Mouse (Mus musculus) CH12.LX (cell line): Measurements from ENCODE around the gene Nyap1. TPM values are rescaled to one million over a fixed set of nuclear protein-coding genes. Genes with fewer than 3 reads are reported as not detected.

Experiments
- DNase-seq: peaks from one replicate; pipeline ENCODE4 v3.0.0-alpha.2; 2013; ENCODE audit errors: extremely low read depth
- H3K27ac ChIP-seq: 2 replicates; pipeline ENCODE4 v1.5.1; 2012; ENCODE audit warnings: low read depth, mild to moderate bottlenecking, control low read depth, moderate library complexity; ENCODE audit not compliant: insufficient read depth
- H3K27me3 ChIP-seq: replicated peaks from 2 replicates; pipeline ENCODE3; 2012; ENCODE audit warnings: inconsistent platforms
- H3K36me3 ChIP-seq, 2 experiments: replicated peaks in 1 of 2; 2 replicates each; pipeline versions ENCODE3 to v1.6.1; 2012; ENCODE audit warnings: inconsistent platforms in 1 of 2, low read length in 1 of 2, mild to moderate bottlenecking in 1 of 2, mixed read lengths in 1 of 2, moderate library complexity in 1 of 2; ENCODE audit not compliant: control insufficient read depth in 1 of 2, insufficient read depth in 1 of 2
- H3K4me1 ChIP-seq, 2 experiments: 2 replicates each; pipeline ENCODE4 v1.6.1; 2012; ENCODE audit warnings: inconsistent platforms in 1 of 2, moderate library complexity in 1 of 2; ENCODE audit not compliant: insufficient read depth in 2 of 2, control insufficient read depth in 1 of 2
- H3K4me2 ChIP-seq: 2 replicates; pipeline ENCODE4 v1.6.1; 2012; ENCODE audit warnings: low read depth, mild to moderate bottlenecking, control low read depth; ENCODE audit not compliant: poor library complexity, insufficient read depth, severe bottlenecking
- H3K4me3 ChIP-seq, 3 experiments: fragments of 150-350 bp in 1 of 3; sonication (generic) in 1 of 3; replicated peaks in 1 of 3; 2 replicates each; pipeline versions ENCODE3 to v1.5.1; 2011 to 2012; ENCODE audit warnings: low read depth in 2 of 3, low read length in 2 of 3, mild to moderate bottlenecking in 2 of 3, moderate library complexity in 2 of 3, control low read depth in 1 of 3, improper control_type of control experiment in 1 of 3, inconsistent platforms in 1 of 3, mixed read lengths in 1 of 3; ENCODE audit not compliant: poor library complexity in 1 of 3
- H3K79me2 ChIP-seq: replicated peaks from 2 replicates; pipeline ENCODE4 v1.6.1; 2012; ENCODE audit warnings: mild to moderate bottlenecking, moderate library complexity; ENCODE audit not compliant: control insufficient read depth, poor library complexity, insufficient read depth, severe bottlenecking; ENCODE audit errors: extremely low read depth
- H3K9ac ChIP-seq: 2 replicates; pipeline ENCODE4 v1.6.1; 2012; ENCODE audit warnings: low read depth, mild to moderate bottlenecking, control low read depth, moderate library complexity; ENCODE audit not compliant: insufficient read depth
- H3K9me3 ChIP-seq: replicated peaks from 2 replicates; pipeline ENCODE3; 2012; ENCODE audit warnings: low read length, inconsistent platforms, mixed read lengths
- BHLHE40 ChIP-seq: IDR thresholded peaks from 2 replicates; pipeline ENCODE4 v1.6.1; 2011; ENCODE audit warnings: mild to moderate bottlenecking, low read depth, low read length, improper control_type of control experiment
- CHD1 ChIP-seq: IDR thresholded peaks from 2 replicates; pipeline ENCODE4 v1.6.1; 2012; ENCODE audit warnings: low read depth, low read length, improper control_type of control experiment, inconsistent platforms
- CTCF ChIP-seq, 2 experiments: IDR thresholded peaks in 1 of 2; conservative IDR thresholded peaks in 1 of 2; 2 replicates each; pipeline ENCODE4 v1.5.1; 2011 to 2012; ENCODE audit warnings: low read depth in 2 of 2, low read length in 2 of 2, improper control_type of control experiment in 1 of 2, inconsistent platforms in 1 of 2, mild to moderate bottlenecking in 1 of 2, moderate library complexity in 1 of 2
- E2F4 ChIP-seq: IDR thresholded peaks from 2 replicates; pipeline ENCODE4 v1.6.1; 2011; ENCODE audit warnings: low read depth, low read length, improper control_type of control experiment; ENCODE audit not compliant: insufficient replicate concordance
- ELF1 ChIP-seq: IDR thresholded peaks from 2 replicates; pipeline ENCODE4 v1.6.1; 2014; ENCODE audit warnings: low read depth, mild to moderate bottlenecking, inconsistent platforms, low read length, improper control_type of control experiment
- EP300 ChIP-seq: IDR thresholded peaks from 2 replicates; pipeline ENCODE4 v1.6.1; 2011; ENCODE audit warnings: low read length, improper control_type of control experiment
- ETS1 ChIP-seq: conservative IDR thresholded peaks from 2 replicates; pipeline ENCODE4 v1.6.1; 2012; ENCODE audit warnings: low read depth, mild to moderate bottlenecking, inconsistent platforms, low read length, improper control_type of control experiment, moderate library complexity
- GABPA ChIP-seq: IDR thresholded peaks from 2 replicates; pipeline ENCODE4 v1.6.1; 2012; ENCODE audit warnings: low read depth, low read length, improper control_type of control experiment, inconsistent platforms; ENCODE audit not compliant: insufficient replicate concordance
- IRF4 ChIP-seq: IDR thresholded peaks from 2 replicates; pipeline ENCODE4 v1.6.1; 2014; ENCODE audit warnings: low read depth, mild to moderate bottlenecking, inconsistent platforms, low read length, improper control_type of control experiment
- MAFK ChIP-seq: IDR thresholded peaks from 2 replicates; pipeline ENCODE4 v1.6.1; 2011; ENCODE audit warnings: low read length, improper control_type of control experiment; ENCODE audit not compliant: insufficient replicate concordance
- MAX ChIP-seq: IDR thresholded peaks from 2 replicates; pipeline ENCODE4 v1.6.1; 2011; ENCODE audit warnings: low read length, improper control_type of control experiment
- MYC ChIP-seq: IDR thresholded peaks from 2 replicates; pipeline ENCODE4 v1.6.1; 2011; ENCODE audit warnings: low read depth, mild to moderate bottlenecking, improper control_type of control experiment, low read length
- NELFE ChIP-seq: IDR thresholded peaks from 2 replicates; pipeline ENCODE4 v1.6.1; 2011; ENCODE audit warnings: low read depth, low read length, improper control_type of control experiment
- NRF1 ChIP-seq: IDR thresholded peaks from 2 replicates; pipeline ENCODE4 v1.6.1; 2014; ENCODE audit warnings: low read depth, mild to moderate bottlenecking, inconsistent platforms, low read length, improper control_type of control experiment, moderate library complexity
- PAX5 ChIP-seq: IDR thresholded peaks from 2 replicates; pipeline ENCODE4 v1.6.1; 2012; ENCODE audit warnings: low read length, inconsistent platforms, mixed read lengths
- SMC3 ChIP-seq: IDR thresholded peaks from 2 replicates; pipeline ENCODE4 v1.6.1; 2011; ENCODE audit warnings: low read depth, low read length, improper control_type of control experiment
- TBP ChIP-seq: conservative IDR thresholded peaks from 2 replicates; pipeline ENCODE4 v1.6.1; 2011; ENCODE audit warnings: low read depth, low read length, improper control_type of control experiment
- USF1 ChIP-seq: IDR thresholded peaks from 2 replicates; pipeline ENCODE4 v1.6.1; 2014; ENCODE audit warnings: low read depth, mild to moderate bottlenecking, inconsistent platforms, low read length, improper control_type of control experiment
- dilution Hi-C: fragments of 300-500 bp; cut with MboI; formaldehyde crosslinking; loops from 2 replicates; pipeline ENCODE4 v1.14.3; 2020; ENCODE audit warnings: low sequenced_read_pairs; ENCODE audit not compliant: extremely low pct_unique_long_range_greater_than_20kb, extremely low pct_ligation_motif_present
- in situ Hi-C: fragments of 300-500 bp; cut with MboI; formaldehyde crosslinking; loops from 3 replicates; pipeline ENCODE4 v1.14.3; 2019; ENCODE audit warnings: low sequenced_read_pairs, low pct_ligation_motif_present, low pct_unique_long_range_greater_than_20kb, mixed read lengths
- polyA plus RNA-seq: library from polyadenylated mRNA; unstranded; fragments of >175 nt; gene quantifications from 2 replicates; pipeline ENCODE4 v1.2.1, GENCODE M21; 2012; ENCODE audit warnings: low read depth; ENCODE audit not compliant: insufficient read length
- total RNA-seq, 2 experiments: library from RNA; depleted of rRNA; stranded (reverse); fragments of 300-350 nt in 1 of 2; fragments of >200 nt in 1 of 2; gene quantifications; 2 replicates each; pipeline ENCODE4 v1.2.3; 2012 to 2014

Gene Nyap1
- total and polyA plus RNA-seq, 3 experiments = 0.28 to 1.4 (median 0.43) TPM

DNA sequence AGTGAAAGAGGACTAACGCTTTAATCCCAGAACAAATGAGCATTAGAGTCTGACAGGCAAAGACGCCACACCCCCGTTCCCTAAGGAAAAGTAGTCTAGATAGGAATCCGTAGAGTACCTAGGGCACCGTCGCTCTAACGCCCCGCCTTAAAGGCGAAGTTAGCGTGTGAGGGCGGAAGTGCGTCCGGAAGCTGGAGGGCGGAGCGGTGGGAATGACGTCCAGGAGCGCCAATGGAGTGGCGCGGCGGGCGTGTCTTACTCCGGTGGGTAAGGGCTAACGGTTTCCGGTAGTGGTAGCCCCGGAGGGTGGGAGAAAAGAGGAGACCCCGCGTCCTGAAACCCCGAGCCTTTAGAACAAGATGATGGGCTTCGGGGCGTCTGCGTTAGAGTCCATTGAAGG, 37.2 kb upstream of the Nyap1 start, which contains the start of gene Ppp1r35 (continued):
- TF ChIP-seq GABPA = no peak; the same call in 1 of the 2 replicates
- 0 out of 2 replicates have a peak, but pooled peaks have one; percentile 37 for TF ChIP-seq NRF1
- no peak for TF ChIP-seq USF1
- TF ChIP-seq TBP = no peak
- TF ChIP-seq SMC3 = no peak
- no peak for TF ChIP-seq ETS1
- no peak for TF ChIP-seq MAFK
- TF ChIP-seq IRF4 = peak; percentile 27; the same call in 1 of the 2 replicates
- TF ChIP-seq EP300 = no peak
- no peak for TF ChIP-seq CTCF (conservative IDR thresholded peaks at IDR 0.05 in 1 of 2, IDR thresholded peaks at IDR 0.05 in 1 of 2; ENCODE audit: low read depth in 2 of 2, low read length in 2 of 2)
- TF ChIP-seq CHD1 = no peak

- H3K79me2 ChIP-seq = peaks cover 8% of the 10 kb centered on the region
- H3K4me1 ChIP-seq = peaks cover 2 to 47% of the 10 kb centered on the region in 2 experiments; a peak in 2 of 4 replicates
- no peak overlapping the region for H3K4me2 ChIP-seq
- H3K27me3 ChIP-seq = no peaks in the 10 kb centered on the region
- no peak overlapping the region for H3K9ac ChIP-seq
- DNase-seq = no peak
- in situ Hi-C loops = no loop called here
- dilution Hi-C loops = no loop called here
- H3K9me3 ChIP-seq = no peaks in the 10 kb centered on the region
- peaks cover 17 to 26% of the 10 kb centered on the region in 2 experiments for H3K36me3 ChIP-seq
- H3K27ac ChIP-seq = no peak overlapping the region
- no peak for TF ChIP-seq ELF1
- TF ChIP-seq SMC3 = no peak
- no peak for TF ChIP-seq MYC
- no peak for TF ChIP-seq PAX5
- TF ChIP-seq BHLHE40 = no peak
- TF ChIP-seq NRF1 = no peak
- no peak for TF ChIP-seq NELFE
- TF ChIP-seq ETS1 = no peak
- no peak overlapping the region for H3K4me3 ChIP-seq
Measured at GRCm38 (mm10) chr5:137777267-137777845, 35.9 kb upstream of the Nyap1 start.

DNA sequence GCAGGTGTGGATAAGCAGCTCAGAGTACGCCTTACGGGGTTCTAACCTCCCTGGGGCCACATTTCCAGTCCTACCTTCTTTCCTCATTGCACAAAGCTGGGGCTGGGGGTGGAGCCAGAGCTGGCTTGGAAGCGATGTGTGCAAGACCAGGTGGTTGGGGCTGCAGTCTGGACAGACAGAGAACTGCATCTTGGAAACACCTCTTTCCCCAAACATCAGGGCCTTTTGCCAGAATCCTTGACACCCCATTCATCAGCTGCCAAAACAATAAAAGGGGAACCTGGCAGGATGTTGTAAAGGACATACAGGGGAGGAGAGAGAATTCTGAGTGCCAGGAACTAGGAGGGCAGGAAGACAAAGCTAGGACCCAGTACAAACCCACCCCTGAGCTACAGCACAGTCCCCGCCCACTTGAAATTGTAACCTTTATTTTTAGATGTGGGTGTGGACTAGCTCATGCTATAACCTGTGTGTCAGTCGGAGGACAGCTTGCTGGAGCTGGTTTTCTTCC, 35.1 kb upstream of the Nyap1 start:
- Histone ChIP-seq H3K27ac (no peak overlapping the region), H3K9me3 (no peaks in the 10 kb centered on the region), H3K4me3 (no peak overlapping the region), H3K4me2 (peak overlapping the region; percentile 22; the same call in 1 of the 2 replicates), H3K9ac (no peak overlapping the region), H3K27me3 (no peaks in the 10 kb centered on the region), H3K36me3 (peaks cover 8 to 18% of the 10 kb centered on the region in 2 experiments), H3K4me1 (peaks cover 2 to 38% of the 10 kb centered on the region in 2 experiments; a peak in 2 of 4 replicates), H3K79me2 (peaks cover 8% of the 10 kb centered on the region)
- DNase-seq = peak; percentile 60
- dilution Hi-C loops (no loop called here), in situ Hi-C loops (no loop called here)
- TF ChIP-seq MYC = no peak
- no peak for TF ChIP-seq MAX
- TF ChIP-seq E2F4 = no peak
- TF ChIP-seq NRF1 = no peak
